Mouse (Mus musculus): Measurements from ENCODE around the gene Zfp423. TPM values are rescaled to one million over a fixed set of nuclear protein-coding genes. Genes with fewer than 3 reads are reported as not detected.

Zfp423 gene
- polyA plus RNA-seq, 1 experiment from 2014 or later = 25.2 TPM

DNA sequence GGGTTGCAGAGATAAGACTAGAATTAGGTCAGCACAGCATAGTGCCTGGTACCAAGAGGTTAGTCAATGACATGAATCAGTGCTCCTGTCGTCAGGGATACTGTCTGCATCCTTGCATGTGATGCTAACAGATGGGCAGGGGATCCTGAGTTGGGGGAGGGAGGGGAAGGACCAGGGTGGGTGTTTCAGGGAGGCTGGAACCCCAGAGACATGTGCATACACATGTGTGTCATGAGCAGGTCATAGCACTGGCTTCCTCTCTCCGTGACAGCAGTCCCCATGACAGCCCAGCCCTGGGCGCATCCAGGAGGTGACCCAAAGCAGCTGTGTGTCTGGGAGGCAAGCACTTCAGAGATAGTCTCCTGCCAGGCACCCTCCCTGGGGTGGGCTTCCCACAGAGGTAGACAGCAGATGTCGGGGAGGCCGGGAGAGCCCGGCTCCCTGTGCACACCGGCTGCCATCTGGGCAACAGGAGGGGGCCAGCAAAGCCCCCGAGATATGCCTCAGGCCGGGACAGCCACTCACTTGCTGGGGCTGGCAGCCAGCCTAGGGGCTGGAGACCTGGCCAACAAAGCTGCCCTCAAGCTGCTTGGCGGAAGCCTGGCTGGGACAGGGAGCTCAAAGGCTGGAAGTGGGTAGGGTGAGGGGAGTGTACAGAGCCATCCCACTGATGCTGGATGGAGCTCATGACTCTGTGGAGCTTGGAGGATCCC lies 272.3 kb downstream of the Zfp423 start:
- H3K27ac ChIP-seq = peak overlapping the region; percentile 60
- DNase-seq (ENCODE audit: extremely low spot score, low spot score) = no peak
- peaks cover 57% of the 10 kb centered on the region for H3K36me3 ChIP-seq (replicated peaks)
- no peak overlapping the region for H3K4me3 ChIP-seq
- 80% methylated on average over 10 of the region's 10 CpGs for WGBS
- no peaks in the 10 kb centered on the region for H3K27me3 ChIP-seq (ENCODE audit: poor library complexity, severe bottlenecking)
- H3K4me1 ChIP-seq = peaks cover 75% of the 10 kb centered on the region
- H3K9me3 ChIP-seq = no peaks in the 10 kb centered on the region

DNA sequence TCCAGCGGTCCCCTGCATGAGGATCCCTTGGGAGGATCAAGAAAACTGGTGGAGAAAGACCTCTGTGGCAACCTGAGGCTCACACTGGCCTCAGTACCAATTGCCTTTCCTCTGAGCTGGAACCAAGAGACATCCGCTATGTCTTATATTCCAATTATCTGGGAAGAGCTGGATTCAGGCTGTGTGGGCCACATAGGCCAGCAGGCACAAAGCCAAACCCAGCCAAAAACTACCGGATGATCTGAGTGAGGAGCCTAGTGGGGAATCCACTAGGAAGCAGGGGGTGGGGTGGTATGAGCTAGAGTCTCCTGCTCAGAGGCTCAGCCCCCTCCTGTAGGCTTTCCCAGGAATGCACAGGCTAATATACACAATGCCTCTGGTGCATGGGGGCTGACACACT lies 273.4 kb downstream of the Zfp423 start:
- H3K27ac ChIP-seq = peak overlapping the region; percentile 26; the same call in 1 of the 2 replicates
- H3K9me3 ChIP-seq = no peaks in the 10 kb centered on the region
- no peak for DNase-seq (ENCODE audit: extremely low spot score, low spot score)
- H3K4me1 ChIP-seq = peaks cover 64% of the 10 kb centered on the region
- H3K36me3 ChIP-seq (replicated peaks) = peaks cover 68% of the 10 kb centered on the region
- H3K27me3 ChIP-seq (ENCODE audit: poor library complexity, severe bottlenecking) = no peaks in the 10 kb centered on the region
- H3K4me3 ChIP-seq = no peak overlapping the region
- WGBS = 83% methylated on average over 3 of the region's 3 CpGs

DNA sequence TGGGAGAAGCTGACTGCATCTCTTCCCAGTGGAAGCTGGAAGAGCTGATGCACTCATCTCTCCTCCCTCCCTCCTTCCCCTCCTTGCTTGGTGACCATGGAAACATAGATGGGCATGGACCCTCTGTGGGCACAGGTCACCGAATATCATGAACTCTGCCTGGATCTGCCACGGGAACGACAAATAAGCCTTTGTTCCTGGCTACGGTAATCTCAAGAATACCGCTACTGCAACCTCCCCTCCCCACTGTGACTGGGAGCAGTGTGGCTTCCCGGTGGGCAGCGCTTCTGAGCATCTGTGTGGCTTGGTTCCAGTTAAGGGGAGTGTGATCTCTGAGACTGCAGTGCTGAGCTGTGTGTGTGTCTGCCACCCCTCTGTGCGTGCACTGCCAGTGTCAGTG lies 274.0 kb downstream of the Zfp423 start:
- peak overlapping the region; percentile 26; the same call in 1 of the 2 replicates for H3K27ac ChIP-seq
- H3K4me3 ChIP-seq = no peak overlapping the region
- peaks cover 75% of the 10 kb centered on the region for H3K36me3 ChIP-seq (replicated peaks)
- no peak for DNase-seq (ENCODE audit: extremely low spot score, low spot score)
- WGBS = 48% methylated on average over 8 of the region's 8 CpGs
- H3K4me1 ChIP-seq = peaks cover 61% of the 10 kb centered on the region
- H3K27me3 ChIP-seq (ENCODE audit: poor library complexity, severe bottlenecking) = no peaks in the 10 kb centered on the region
- no peaks in the 10 kb centered on the region for H3K9me3 ChIP-seq

DNA sequence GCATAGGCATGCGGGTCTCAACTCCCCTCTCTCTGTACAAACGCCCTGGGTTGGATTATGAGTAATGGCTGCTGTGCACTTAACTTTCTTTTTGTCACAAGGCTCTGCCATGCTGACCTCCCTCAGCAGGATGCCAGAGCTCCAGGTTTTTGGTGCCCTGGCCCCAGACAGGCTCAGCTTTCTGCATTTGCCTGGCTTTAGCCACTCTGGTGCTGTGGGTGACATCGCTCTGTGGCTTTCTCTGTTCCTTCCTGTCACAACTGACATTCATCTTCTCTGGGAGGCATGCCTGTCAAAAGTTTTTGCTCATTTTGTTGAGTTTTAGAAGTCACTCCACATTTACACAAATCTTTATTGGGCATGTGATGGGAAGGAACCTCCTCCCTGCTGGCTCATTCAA lies 277.3 kb downstream of the Zfp423 start:
- 86% methylated on average over 3 of the region's 3 CpGs for WGBS
- H3K36me3 ChIP-seq (replicated peaks) = peaks cover 96% of the 10 kb centered on the region
- no peaks in the 10 kb centered on the region for H3K27me3 ChIP-seq (ENCODE audit: poor library complexity, severe bottlenecking)
- no peak overlapping the region for H3K4me3 ChIP-seq
- peaks cover 37% of the 10 kb centered on the region for H3K4me1 ChIP-seq
- no peak for DNase-seq (ENCODE audit: extremely low spot score, low spot score)
- H3K9me3 ChIP-seq = no peaks in the 10 kb centered on the region
- no peak overlapping the region for H3K27ac ChIP-seq

DNA sequence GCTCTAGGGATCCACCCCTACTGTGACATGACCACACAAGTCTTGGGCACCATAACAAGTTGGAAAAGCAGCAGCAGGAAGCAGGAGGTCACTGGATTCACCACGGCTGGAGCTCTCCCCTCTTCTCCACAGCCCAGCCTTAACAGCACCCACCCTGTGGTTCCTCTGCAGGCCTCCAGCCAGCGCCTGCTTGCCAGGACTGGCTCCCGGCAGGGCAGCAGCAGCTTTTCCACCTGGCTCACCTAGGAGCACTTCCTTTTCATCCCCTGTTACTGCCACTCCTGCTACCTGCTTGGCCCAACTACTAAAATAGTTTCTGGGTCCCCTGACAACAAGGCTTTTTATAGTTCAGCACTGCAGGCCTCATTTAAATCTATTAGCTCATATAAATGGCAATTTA lies 279.4 kb downstream of the Zfp423 start:
- no peak overlapping the region for H3K27ac ChIP-seq
- H3K4me3 ChIP-seq = no peak overlapping the region
- peaks cover 86% of the 10 kb centered on the region for H3K36me3 ChIP-seq (replicated peaks)
- H3K9me3 ChIP-seq = no peaks in the 10 kb centered on the region
- H3K27me3 ChIP-seq (ENCODE audit: poor library complexity, severe bottlenecking) = no peaks in the 10 kb centered on the region
- peaks cover 25% of the 10 kb centered on the region for H3K4me1 ChIP-seq
- no peak for DNase-seq (ENCODE audit: extremely low spot score, low spot score)
- 73% methylated on average over 3 of the region's 3 CpGs for WGBS

DNA sequence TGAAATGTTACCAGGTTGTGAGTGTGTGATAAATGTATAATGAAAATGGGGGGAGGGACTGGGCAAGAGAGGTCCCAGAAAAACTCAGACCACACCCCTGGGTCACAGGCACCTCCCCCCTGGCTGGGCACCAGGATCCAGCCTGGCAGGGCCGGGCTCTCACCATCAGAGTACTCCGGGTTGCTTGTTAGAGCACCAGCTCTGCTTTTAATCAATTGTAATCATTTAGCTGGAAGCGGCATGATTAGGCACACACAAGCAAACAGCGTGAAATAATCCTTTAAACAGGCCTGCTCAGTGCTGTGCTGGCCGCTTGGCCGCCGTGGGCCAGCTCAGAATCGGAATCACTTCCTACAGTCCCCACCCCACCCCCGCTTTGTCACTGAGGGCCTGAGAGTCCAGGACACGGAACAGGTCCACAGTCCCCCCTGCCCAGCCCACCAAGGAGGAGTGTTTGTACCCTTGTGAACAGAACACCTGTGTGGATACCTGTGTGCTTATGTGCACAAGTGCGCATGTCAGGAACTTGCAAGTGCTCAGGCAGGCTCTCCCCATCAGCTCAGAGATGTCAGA lies 279.9 kb downstream of the Zfp423 start:
- DNase-seq (ENCODE audit: extremely low spot score, low spot score) = no peak
- Histone ChIP-seq H3K9me3 (no peaks in the 10 kb centered on the region), H3K36me3 (replicated peaks) (peaks cover 81% of the 10 kb centered on the region), H3K27ac (no peak overlapping the region), H3K4me1 (peaks cover 22% of the 10 kb centered on the region), H3K4me3 (no peak overlapping the region), H3K27me3 (ENCODE audit: poor library complexity, severe bottlenecking) (no peaks in the 10 kb centered on the region)
- WGBS = 85% methylated on average over 11 of the region's 11 CpGs

DNA sequence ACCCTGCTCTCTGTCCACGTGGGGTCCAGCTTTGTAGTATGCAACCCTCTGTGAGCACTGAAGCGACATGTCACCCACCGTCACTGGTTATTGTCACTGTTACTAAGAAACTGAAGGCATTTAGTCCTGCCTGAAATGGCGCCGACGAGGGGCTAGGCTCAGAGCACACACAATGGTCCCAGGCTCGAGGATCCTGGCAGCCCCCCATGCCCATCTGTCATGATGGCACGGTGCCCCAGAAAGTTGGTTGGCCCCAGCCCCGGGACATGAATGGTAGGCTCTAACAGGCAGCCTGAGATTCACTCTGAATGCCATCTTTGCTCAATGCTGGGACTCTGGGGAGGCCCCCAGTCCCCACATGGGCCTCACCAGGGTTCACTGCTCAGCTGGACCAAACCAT lies 284.0 kb downstream of the Zfp423 start:
- Histone ChIP-seq H3K27me3 (ENCODE audit: poor library complexity, severe bottlenecking) (no peaks in the 10 kb centered on the region), H3K4me1 (peaks cover 22% of the 10 kb centered on the region), H3K36me3 (replicated peaks) (peaks cover 52% of the 10 kb centered on the region), H3K4me3 (no peak overlapping the region), H3K9me3 (no peaks in the 10 kb centered on the region), H3K27ac (no peak overlapping the region)
- WGBS = 91% methylated on average over 9 of the region's 9 CpGs
- DNase-seq (ENCODE audit: extremely low spot score, low spot score) = no peak

DNA sequence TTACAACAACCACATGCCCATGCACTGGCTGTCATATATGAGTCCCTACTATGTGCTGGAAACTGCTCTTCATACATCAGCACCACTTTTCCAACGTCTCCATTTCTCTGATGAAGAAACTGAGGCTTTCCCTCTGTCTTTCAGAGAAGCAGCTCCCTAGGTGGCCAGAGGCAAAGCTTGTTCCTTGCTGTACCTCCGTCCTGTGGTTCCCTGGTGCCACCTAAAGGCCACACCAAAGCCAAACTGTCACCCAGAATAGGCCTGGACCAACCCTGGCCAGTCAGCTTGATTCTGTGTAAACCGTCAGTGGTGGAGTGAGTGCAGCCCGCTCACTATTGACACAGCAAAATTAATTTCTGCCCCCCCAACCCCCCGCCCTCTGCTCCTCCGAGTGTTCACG lies 285.2 kb downstream of the Zfp423 start:
- no peak overlapping the region for H3K27ac ChIP-seq
- 83% methylated on average over 7 of the region's 7 CpGs for WGBS
- H3K9me3 ChIP-seq = no peaks in the 10 kb centered on the region
- DNase-seq (ENCODE audit: extremely low spot score, low spot score) = no peak
- H3K27me3 ChIP-seq (ENCODE audit: poor library complexity, severe bottlenecking) = no peaks in the 10 kb centered on the region
- H3K36me3 ChIP-seq (replicated peaks) = peaks cover 52% of the 10 kb centered on the region
- no peak overlapping the region for H3K4me3 ChIP-seq
- peaks cover 13% of the 10 kb centered on the region for H3K4me1 ChIP-seq

DNA sequence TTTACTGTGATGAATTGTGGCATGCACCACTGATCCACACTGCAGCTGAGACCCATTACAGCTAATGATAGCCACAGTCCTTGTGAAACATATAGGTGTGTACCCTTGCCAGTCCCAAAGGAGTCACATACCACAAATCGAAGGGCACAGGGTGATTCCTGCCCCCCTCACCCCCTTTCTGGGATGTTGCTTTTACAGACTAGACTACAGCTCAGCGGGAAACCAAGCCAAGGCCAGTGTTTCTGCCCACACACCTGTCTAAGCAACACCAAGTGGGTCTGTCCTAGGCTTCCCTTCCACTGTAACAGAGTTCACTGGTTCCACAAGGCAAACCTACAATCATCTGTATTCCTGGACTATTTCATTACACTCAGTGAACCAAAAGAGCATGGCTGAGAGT lies 287.2 kb downstream of the Zfp423 start:
- Histone ChIP-seq H3K27ac (0 out of 2 replicates have a peak overlapping the region, but pooled peaks have one; percentile 25), H3K4me1 (peaks cover 18% of the 10 kb centered on the region), H3K27me3 (ENCODE audit: poor library complexity, severe bottlenecking) (no peaks in the 10 kb centered on the region), H3K4me3 (no peak overlapping the region), H3K9me3 (no peaks in the 10 kb centered on the region), H3K36me3 (replicated peaks) (peaks cover 52% of the 10 kb centered on the region)
- WGBS = 75% methylated on average over 2 of the region's 2 CpGs
- DNase-seq (ENCODE audit: extremely low spot score, low spot score) = no peak

DNA sequence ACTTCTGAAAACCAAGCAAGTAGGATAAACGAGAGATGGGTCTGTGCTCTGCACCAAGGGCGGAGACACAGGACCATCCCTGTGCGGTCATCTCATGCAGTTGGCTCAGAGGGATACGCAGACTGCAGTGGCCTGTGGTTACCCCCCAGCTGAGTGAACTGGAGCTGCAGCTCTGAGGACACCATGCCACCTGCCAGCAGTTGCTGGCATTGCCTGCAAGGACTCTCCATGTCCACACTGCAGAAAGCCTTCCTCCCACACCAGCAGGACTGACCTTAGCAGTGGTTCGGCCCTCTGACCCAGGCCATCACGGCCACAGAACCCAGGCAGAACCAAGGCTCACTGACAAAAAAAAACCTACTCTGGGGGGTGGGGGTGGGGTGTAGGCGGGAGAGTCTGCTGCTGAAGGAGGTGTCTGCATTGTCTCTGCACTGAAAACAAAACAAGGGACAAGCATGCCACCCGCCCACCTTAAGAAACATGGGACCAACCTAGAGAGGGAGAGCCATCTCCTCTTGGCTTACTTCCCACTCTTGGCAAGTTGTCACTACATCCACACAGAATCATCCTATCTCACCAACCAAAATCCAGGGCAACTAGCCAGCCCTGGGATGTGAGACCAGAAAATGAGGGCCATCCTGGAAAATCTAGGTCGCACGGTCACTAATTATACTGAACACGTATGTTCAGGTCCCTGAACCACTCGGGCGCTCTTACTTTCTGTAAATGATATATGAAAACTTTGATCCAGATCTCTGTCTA lies 288.0 kb downstream of the Zfp423 start:
- Histone ChIP-seq H3K36me3 (replicated peaks) (peaks cover 50% of the 10 kb centered on the region), H3K4me1 (peaks cover 18% of the 10 kb centered on the region), H3K27me3 (ENCODE audit: poor library complexity, severe bottlenecking) (no peaks in the 10 kb centered on the region), H3K27ac (no peak overlapping the region), H3K4me3 (no peak overlapping the region), H3K9me3 (no peaks in the 10 kb centered on the region)
- DNase-seq (ENCODE audit: extremely low spot score, low spot score) = no peak
- 88% methylated on average over 13 of the region's 13 CpGs for WGBS

DNA sequence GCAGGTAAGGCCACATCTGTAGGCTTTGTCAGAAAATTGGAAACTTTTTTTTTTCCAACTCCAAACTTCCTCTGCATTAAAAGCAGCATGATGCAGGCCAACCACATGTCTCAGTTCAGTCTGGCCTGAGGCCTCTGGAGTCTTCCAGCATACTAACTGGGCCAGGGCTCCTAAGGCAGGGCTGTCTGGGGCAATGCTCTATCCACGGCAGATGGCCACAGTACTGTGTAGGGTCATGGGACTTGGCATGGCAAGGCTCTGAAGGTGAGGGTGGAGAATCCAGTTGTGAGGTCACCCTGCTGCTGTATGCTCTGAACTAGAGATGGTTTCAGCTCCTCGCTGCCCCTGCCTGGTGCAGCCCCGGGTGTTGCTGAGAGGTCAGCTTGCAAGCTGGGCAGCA lies 289.2 kb downstream of the Zfp423 start:
- H3K36me3 ChIP-seq (replicated peaks) = peaks cover 53% of the 10 kb centered on the region
- no peak overlapping the region for H3K27ac ChIP-seq
- H3K27me3 ChIP-seq (ENCODE audit: poor library complexity, severe bottlenecking) = no peaks in the 10 kb centered on the region
- H3K4me1 ChIP-seq = peaks cover 12% of the 10 kb centered on the region
- 93% methylated on average over 3 of the region's 3 CpGs for WGBS
- no peak for DNase-seq (ENCODE audit: extremely low spot score, low spot score)
- no peak overlapping the region for H3K4me3 ChIP-seq
- no peaks in the 10 kb centered on the region for H3K9me3 ChIP-seq

DNA sequence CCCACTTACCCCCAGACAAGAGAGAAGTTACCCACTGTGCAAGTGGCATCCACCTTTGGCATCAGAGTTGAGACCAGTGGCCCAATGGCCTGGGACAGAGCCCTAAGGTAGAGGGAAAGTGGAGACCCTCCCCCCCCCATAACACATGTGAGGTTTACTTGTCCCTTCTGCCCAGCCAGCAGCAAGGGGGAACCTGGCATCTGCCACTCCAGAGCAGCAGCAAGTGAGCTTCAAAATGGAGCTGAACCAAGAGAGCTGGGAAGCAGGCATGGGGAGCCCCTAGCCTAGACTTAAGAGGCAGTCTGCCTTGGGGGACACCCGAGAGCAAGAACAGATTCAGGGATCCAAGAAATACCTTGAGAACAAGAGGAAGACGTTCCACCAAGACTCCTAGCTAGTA lies 290.7 kb downstream of the Zfp423 start:
- H3K9me3 ChIP-seq = no peaks in the 10 kb centered on the region
- 77% methylated on average over 2 of the region's 2 CpGs for WGBS
- no peak for DNase-seq (ENCODE audit: extremely low spot score, low spot score)
- H3K27me3 ChIP-seq (ENCODE audit: poor library complexity, severe bottlenecking) = peaks cover 6% of the 10 kb centered on the region
- H3K27ac ChIP-seq = no peak overlapping the region
- peaks cover 55% of the 10 kb centered on the region for H3K36me3 ChIP-seq (replicated peaks)
- no peak overlapping the region for H3K4me3 ChIP-seq
- peaks cover 19% of the 10 kb centered on the region for H3K4me1 ChIP-seq

Data from forebrain, embryonic 10.5 days (tissue).